Mouse (Mus musculus): ENCODE measurements around the gene Elf1.

- no peak for TF ChIP-seq POLR2A (IDR thresholded peaks at IDR 0.05; ENCODE audit: insufficient read length, low read depth)
- TF ChIP-seq POLR2AphosphoS2 (IDR thresholded peaks at IDR 0.05; ENCODE audit: insufficient read length, low read depth), result no peak
- TF ChIP-seq MAX (IDR thresholded peaks at IDR 0.05; ENCODE audit: low read depth), result no peak
- peak; percentile 86 for TF ChIP-seq USF1 (IDR thresholded peaks at IDR 0.05; ENCODE audit: low read depth)
- no peak for TF ChIP-seq MYOD1 (IDR thresholded peaks at IDR 0.05; ENCODE audit: control insufficient read depth in 1 of 3, insufficient read length in 2 of 3, low read depth in 2 of 3)
- no peak for TF ChIP-seq E2F4 (IDR thresholded peaks at IDR 0.05; ENCODE audit: insufficient read depth)
- no peak for TF ChIP-seq TCF12 (IDR thresholded peaks at IDR 0.05; ENCODE audit: insufficient read depth, poor library complexity, severe bottlenecking)
- no peak for TF ChIP-seq CEBPB (IDR thresholded peaks at IDR 0.05; ENCODE audit: insufficient read depth, poor library complexity, severe bottlenecking)
- TF ChIP-seq REST (IDR thresholded peaks at IDR 0.05; ENCODE audit: insufficient read depth, insufficient read length), result no peak
- TF ChIP-seq SRF (IDR thresholded peaks at IDR 0.05; ENCODE audit: control insufficient read depth, insufficient read length, low read depth), result no peak
- TF ChIP-seq MYOG (IDR thresholded peaks at IDR 0.05; ENCODE audit: control insufficient read depth in 1 of 3, insufficient read depth in 1 of 3, insufficient read length in 2 of 3, low read depth in 2 of 3), result no peak
- TF ChIP-seq TCF3 (IDR thresholded peaks at IDR 0.05; ENCODE audit: insufficient read length, low read depth), result no peak
Observed at GRCm38 (mm10) chr14:79486993-79487731, 6.2 kb downstream of the Elf1 start.

All from myocyte (in vitro differentiated cells).